Mouse (Mus musculus): ENCODE data around the gene Ntn1. TPM values are rescaled to one million over a fixed set of nuclear protein-coding genes. Genes with fewer than 3 reads are reported as not detected.

Ntn1 gene
- polyA plus RNA-seq, 1 experiment from 2014 or later = 9.1 TPM

GRCm38 (mm10) chr11:68400021-68400671, 477 bp downstream of the Ntn1 start:
- Histone ChIP-seq H3K4me2 (replicated peaks) (peak overlapping the region; percentile 94), H3K27me3 (replicated peaks) (peaks cover 58% of the 10 kb centered on the region), H3K9ac (peak overlapping the region; percentile 47), H3K9me3 (no peaks in the 10 kb centered on the region), H3K4me1 (replicated peaks) (0 out of 2 replicates have a peak, but pooled peaks cover 13% of the 10 kb centered on the region), H3K27ac (no peak overlapping the region), H3K4me3 (replicated peaks) (peak overlapping the region; percentile 49), H3K36me3 (no peaks in the 10 kb centered on the region)
- WGBS = under 1% methylated on average over 53 of the region's 57 CpGs
- ATAC-seq = peak; percentile 79

GRCm38 (mm10) chr11:68399548-68400020, 1.0 kb downstream of the Ntn1 start:
- Histone ChIP-seq H3K9me3 (no peaks in the 10 kb centered on the region), H3K36me3 (no peaks in the 10 kb centered on the region), H3K4me3 (replicated peaks) (peak overlapping the region; percentile 49), H3K4me2 (replicated peaks) (peak overlapping the region; percentile 94), H3K9ac (peak overlapping the region; percentile 47), H3K4me1 (replicated peaks) (0 out of 2 replicates have a peak, but pooled peaks cover 13% of the 10 kb centered on the region), H3K27ac (no peak overlapping the region), H3K27me3 (replicated peaks) (peaks cover 58% of the 10 kb centered on the region)
- WGBS = under 1% methylated on average over 47 of the region's 47 CpGs
- peak; percentile 52 for ATAC-seq

- no peak for ATAC-seq
- peak overlapping the region; percentile 49 for H3K4me3 ChIP-seq (replicated peaks)
- no peak overlapping the region for H3K27ac ChIP-seq
- H3K4me1 ChIP-seq (replicated peaks) = 0 out of 2 replicates have a peak, but pooled peaks cover 13% of the 10 kb centered on the region
- H3K9ac ChIP-seq = no peak overlapping the region
- 29% methylated on average over 24 of the region's 24 CpGs for WGBS
- H3K27me3 ChIP-seq (replicated peaks) = peaks cover 60% of the 10 kb centered on the region
- no peaks in the 10 kb centered on the region for H3K36me3 ChIP-seq
- peak overlapping the region; percentile 94 for H3K4me2 ChIP-seq (replicated peaks)
- H3K9me3 ChIP-seq = no peaks in the 10 kb centered on the region
These were observed 1.6 kb downstream of the Ntn1 start for GRCm38 (mm10) chr11:68398891-68399547.

- H3K4me3 ChIP-seq (replicated peaks) = no peak overlapping the region
- no peak for ATAC-seq
- peaks cover 58% of the 10 kb centered on the region for H3K27me3 ChIP-seq (replicated peaks)
- 0 out of 2 replicates have a peak, but pooled peaks cover 13% of the 10 kb centered on the region for H3K4me1 ChIP-seq (replicated peaks)
- H3K4me2 ChIP-seq (replicated peaks) = no peak overlapping the region
- no peak overlapping the region for H3K9ac ChIP-seq
- H3K36me3 ChIP-seq = no peaks in the 10 kb centered on the region
- no peak overlapping the region for H3K27ac ChIP-seq
- WGBS = 66% methylated on average over 5 of the region's 5 CpGs
- H3K9me3 ChIP-seq = no peaks in the 10 kb centered on the region
These were observed 5.1 kb downstream of the Ntn1 start for GRCm38 (mm10) chr11:68395546-68395945.

DNA sequence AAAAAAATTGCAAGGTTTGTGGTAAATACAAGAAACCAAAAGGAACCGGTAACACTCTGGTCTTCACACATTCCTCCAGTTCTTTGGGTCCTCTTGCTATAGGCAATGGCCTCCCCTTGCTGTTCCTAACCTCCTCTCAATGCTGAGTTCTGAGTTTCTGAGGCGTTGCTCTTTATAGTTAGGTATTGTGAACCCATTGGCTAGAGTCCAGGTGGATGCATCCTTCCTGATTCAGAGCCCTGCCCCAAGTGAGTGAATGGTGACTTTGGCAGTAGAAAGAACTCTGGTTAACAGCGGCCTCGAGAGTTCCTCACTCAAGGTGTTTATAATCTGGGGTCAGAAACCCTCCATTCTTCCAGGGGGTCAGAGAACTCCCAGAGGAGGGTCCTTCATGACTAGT, 5.9 kb downstream of the Ntn1 start:
- H3K27me3 ChIP-seq (replicated peaks) = peaks cover 53% of the 10 kb centered on the region
- H3K27ac ChIP-seq = no peak overlapping the region
- H3K9me3 ChIP-seq = no peaks in the 10 kb centered on the region

DNA sequence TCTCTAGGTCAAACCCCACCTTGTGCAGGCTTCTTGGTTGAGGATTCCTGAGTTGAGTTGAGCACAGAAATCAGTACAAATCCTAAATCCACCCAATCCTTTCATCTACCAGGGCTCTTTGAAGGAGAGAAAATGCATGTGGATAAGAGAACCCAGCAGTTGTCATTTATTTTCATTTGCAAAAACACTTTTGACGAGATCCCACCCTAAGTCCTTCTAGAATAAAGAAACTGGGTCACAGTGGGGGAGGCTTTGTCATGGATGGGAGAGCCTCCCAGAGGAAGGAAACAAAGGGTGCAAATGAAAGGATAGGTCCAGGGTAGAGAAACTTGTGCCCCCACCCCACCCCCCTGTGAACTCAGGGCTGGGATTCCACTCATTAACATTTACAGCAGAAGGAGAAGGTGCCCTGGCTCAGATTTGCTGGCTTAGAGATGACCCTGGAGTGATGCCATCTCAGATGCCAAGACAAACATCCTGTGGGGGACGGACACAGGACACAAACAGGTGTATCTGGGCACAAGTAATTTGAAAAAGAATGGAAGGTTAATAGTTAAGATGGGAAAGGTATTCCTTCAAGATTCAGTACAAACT, 6.6 kb downstream of the Ntn1 start:
- Histone ChIP-seq H3K4me3 (replicated peaks) (no peak overlapping the region), H3K4me1 (replicated peaks) (no peaks in the 10 kb centered on the region), H3K9me3 (no peaks in the 10 kb centered on the region), H3K36me3 (no peaks in the 10 kb centered on the region), H3K4me2 (replicated peaks) (no peak overlapping the region), H3K27me3 (replicated peaks) (peaks cover 48% of the 10 kb centered on the region), H3K27ac (no peak overlapping the region), H3K9ac (no peak overlapping the region)
- no peak for ATAC-seq
- WGBS = 59% methylated on average over 2 of the region's 2 CpGs

More for the DNA sequence above, 5.9 kb downstream of the Ntn1 start:
- no peak for ATAC-seq
- 43% methylated on average over 4 of the region's 4 CpGs for WGBS
- Histone ChIP-seq H3K4me3 (replicated peaks) (no peak overlapping the region), H3K36me3 (no peaks in the 10 kb centered on the region), H3K4me2 (replicated peaks) (no peak overlapping the region), H3K4me1 (replicated peaks) (0 out of 2 replicates have a peak, but pooled peaks cover 7% of the 10 kb centered on the region), H3K9ac (no peak overlapping the region)

DNA sequence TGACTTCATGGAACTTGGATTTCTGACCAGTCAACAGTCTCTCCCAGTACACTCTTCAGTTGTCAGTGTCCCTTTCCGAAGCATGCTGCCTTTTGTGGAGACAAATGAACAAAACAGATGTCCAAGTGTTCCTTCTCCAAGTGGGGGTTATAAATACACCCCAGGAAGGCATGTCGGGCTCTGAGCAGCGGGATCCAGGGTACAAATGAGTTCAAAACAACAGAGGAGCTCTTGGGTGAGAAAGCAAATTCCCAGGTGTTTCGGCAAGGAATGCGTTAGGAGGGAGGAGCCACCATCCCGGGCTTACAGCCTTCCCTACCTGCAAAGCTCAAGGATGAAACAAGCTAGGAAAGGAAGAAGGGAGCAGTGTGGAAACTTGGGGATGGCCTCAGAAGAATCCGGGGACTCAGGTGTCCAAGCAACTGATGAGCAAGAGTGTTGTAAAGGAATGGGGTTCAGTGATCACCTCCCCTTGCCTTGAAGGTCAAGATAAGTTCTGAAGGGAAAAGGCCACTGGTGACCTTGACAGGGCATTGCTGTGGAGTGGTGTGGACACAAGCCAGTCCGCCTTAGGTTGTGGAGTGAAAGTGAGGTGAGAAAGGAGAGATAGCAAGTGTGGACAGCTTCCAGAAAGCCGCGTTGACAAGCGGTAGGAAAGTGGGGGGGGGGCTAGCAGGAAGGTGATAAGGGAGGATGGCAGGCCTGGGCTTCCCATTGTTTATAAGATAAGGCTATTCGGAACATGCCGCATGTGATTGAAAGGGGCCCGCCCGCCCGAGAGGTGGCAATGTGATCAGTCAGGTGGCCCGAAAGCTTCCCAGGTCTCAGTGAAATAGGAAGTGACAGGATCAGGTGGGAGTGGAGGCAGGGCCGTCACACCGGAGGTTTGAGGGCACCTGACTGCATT, 10.0 kb downstream of the Ntn1 start:
- H3K27me3 ChIP-seq (replicated peaks) = peaks cover 40% of the 10 kb centered on the region
- H3K4me1 ChIP-seq (replicated peaks) = peaks cover 10% of the 10 kb centered on the region

GRCm38 (mm10) chr11:68389621-68390020, 11.0 kb downstream of the Ntn1 start:
- Histone ChIP-seq H3K27ac (no peak overlapping the region), H3K4me2 (replicated peaks) (no peak overlapping the region), H3K27me3 (replicated peaks) (peaks cover 49% of the 10 kb centered on the region), H3K9ac (no peak overlapping the region), H3K4me3 (replicated peaks) (no peak overlapping the region), H3K4me1 (replicated peaks) (peaks cover 20% of the 10 kb centered on the region), H3K36me3 (no peaks in the 10 kb centered on the region), H3K9me3 (no peaks in the 10 kb centered on the region)
- 23% methylated on average over 8 of the region's 8 CpGs for WGBS
- no peak for ATAC-seq

More for the DNA sequence above, 10.0 kb downstream of the Ntn1 start:
- no peak overlapping the region for H3K9ac ChIP-seq
- no peaks in the 10 kb centered on the region for H3K9me3 ChIP-seq
- no peaks in the 10 kb centered on the region for H3K36me3 ChIP-seq
- ATAC-seq = no peak
- WGBS = 20% methylated on average over 19 of the region's 19 CpGs
- no peak overlapping the region for H3K4me3 ChIP-seq (replicated peaks)
- H3K4me2 ChIP-seq (replicated peaks) = no peak overlapping the region; the same call in 1 of the 2 replicates
- no peak overlapping the region for H3K27ac ChIP-seq

DNA sequence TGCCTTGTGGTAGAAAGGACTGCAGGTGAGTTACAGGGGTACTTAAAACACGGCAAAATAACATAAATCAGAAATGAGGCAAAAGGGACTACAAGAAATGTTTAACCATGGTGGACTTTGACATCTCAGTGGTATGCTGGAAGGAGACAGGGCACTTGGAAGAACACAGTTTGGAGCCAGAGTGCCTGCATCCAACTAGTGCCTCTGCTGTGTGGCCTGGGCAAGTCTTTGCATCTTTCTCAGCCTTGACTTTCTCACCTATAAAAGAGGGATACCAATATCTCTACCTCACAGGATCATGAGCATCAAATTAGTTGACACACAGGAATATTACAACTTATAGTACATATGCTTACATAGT, 12.0 kb downstream of the Ntn1 start:
- H3K9me3 ChIP-seq = no peaks in the 10 kb centered on the region
- H3K9ac ChIP-seq = no peak overlapping the region
- H3K27ac ChIP-seq = no peak overlapping the region
- H3K36me3 ChIP-seq = no peaks in the 10 kb centered on the region
- H3K4me1 ChIP-seq (replicated peaks) = peaks cover 23% of the 10 kb centered on the region
- no peak for ATAC-seq
- H3K27me3 ChIP-seq (replicated peaks) = peaks cover 50% of the 10 kb centered on the region
- no peak overlapping the region for H3K4me3 ChIP-seq (replicated peaks)
- WGBS = 34% methylated on average over 1 of the region's 1 CpGs
- no peak overlapping the region for H3K4me2 ChIP-seq (replicated peaks)

GRCm38 (mm10) chr11:68387971-68388654, 12.5 kb downstream of the Ntn1 start:
- Histone ChIP-seq H3K9me3 (no peaks in the 10 kb centered on the region), H3K9ac (no peak overlapping the region), H3K27me3 (replicated peaks) (peaks cover 55% of the 10 kb centered on the region), H3K4me2 (replicated peaks) (0 out of 2 replicates have a peak overlapping the region, but pooled peaks have one; percentile 97), H3K36me3 (no peaks in the 10 kb centered on the region), H3K4me1 (replicated peaks) (peaks cover 23% of the 10 kb centered on the region), H3K27ac (no peak overlapping the region), H3K4me3 (replicated peaks) (no peak overlapping the region)
- WGBS = 60% methylated on average over 11 of the region's 11 CpGs
- no peak for ATAC-seq

- Histone ChIP-seq H3K9ac (peak overlapping the region; percentile 61), H3K36me3 (no peaks in the 10 kb centered on the region), H3K4me2 (replicated peaks) (peak overlapping the region; percentile 97), H3K9me3 (no peaks in the 10 kb centered on the region), H3K4me1 (replicated peaks) (peaks cover 23% of the 10 kb centered on the region), H3K4me3 (replicated peaks) (peak overlapping the region; percentile 66), H3K27ac (peak overlapping the region; percentile 72), H3K27me3 (replicated peaks) (peaks cover 57% of the 10 kb centered on the region)
- ATAC-seq = no peak
- WGBS = 46% methylated on average over 4 of the region's 4 CpGs
These were observed 13.2 kb downstream of the Ntn1 start for GRCm38 (mm10) chr11:68387441-68387760.

Data from intestine, embryonic 15.5 days (tissue).